Mouse (Mus musculus): ENCODE measurements around the gene Med20. TPM values are rescaled to one million over a fixed set of nuclear protein-coding genes. Genes with fewer than 3 reads are reported as not detected.

Gene Med20
- total and polyA plus RNA-seq, 3 experiments = 45.7 to 62.6 TPM; not detected in 1

DNA sequence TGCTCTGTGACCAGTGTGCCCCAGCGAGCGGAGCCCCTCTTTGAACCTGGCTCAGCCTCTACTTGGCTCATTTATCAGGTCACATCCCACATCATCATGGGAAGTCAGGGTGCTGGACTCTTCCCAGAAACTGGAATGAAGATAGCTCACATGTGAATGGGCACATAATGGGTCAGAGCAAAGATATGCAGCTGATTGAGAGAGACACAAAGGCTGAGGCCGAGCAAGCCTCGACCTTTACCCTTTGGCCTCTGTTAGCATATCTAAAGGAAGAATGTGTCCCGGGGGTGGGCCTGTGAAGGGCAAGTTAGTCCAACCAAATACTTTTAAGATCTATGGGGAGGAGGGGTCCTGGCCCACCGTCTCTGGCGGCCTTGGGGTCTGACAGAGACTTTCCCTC, 39.8 kb upstream of the Med20 start:
- H3K27ac ChIP-seq (ENCODE audit: control insufficient read depth, low read depth, low read length) = no peak overlapping the region
- no peak for DNase-seq (ENCODE audit: low read depth, low spot score)
- no peak overlapping the region for H3K4me3 ChIP-seq (ENCODE audit: control insufficient read depth in 1 of 2, insufficient read depth in 1 of 2, low read depth in 2 of 2, low read length in 2 of 2)
- TF ChIP-seq MYB (IDR thresholded peaks at IDR 0.05; ENCODE audit: low read depth, low read length) (no peak), HCFC1 (IDR thresholded peaks at IDR 0.05; ENCODE audit: low read depth, low read length) (no peak), BHLHE40 (IDR thresholded peaks at IDR 0.05; ENCODE audit: borderline replicate concordance, low read depth, low read length) (no peak), TCF12 (IDR thresholded peaks at IDR 0.05; ENCODE audit: low read depth, low read length) (no peak), EP300 (IDR thresholded peaks at IDR 0.05; ENCODE audit: low read depth in 1 of 2, low read length in 2 of 2) (no peak), SIN3A (IDR thresholded peaks at IDR 0.05; ENCODE audit: low read length) (no peak)
- H3K9me3 ChIP-seq (replicated peaks; ENCODE audit: insufficient read depth, low read length) = no peaks in the 10 kb centered on the region
- H3K36me3 ChIP-seq (ENCODE audit: control insufficient read depth in 1 of 2, insufficient read depth in 2 of 2, low read length in 2 of 2) = peaks cover 0 to 9% of the 10 kb centered on the region in 2 experiments; a peak in 2 of 4 replicates
- H3K27me3 ChIP-seq (ENCODE audit: control insufficient read depth in 1 of 2, insufficient read depth in 2 of 2, low read length in 2 of 2) = no peaks in the 10 kb centered on the region
- H3K4me1 ChIP-seq (ENCODE audit: control insufficient read depth in 1 of 2, insufficient read depth in 2 of 2, low read length in 2 of 2) = peaks cover 6 to 9% of the 10 kb centered on the region in 2 experiments
- H3K79me2 ChIP-seq (ENCODE audit: control insufficient read depth, insufficient read depth, low read length, poor library complexity) = no peaks in the 10 kb centered on the region
- no peak overlapping the region for H3K9ac ChIP-seq (ENCODE audit: control insufficient read depth, low read depth, low read length, poor library complexity, severe bottlenecking)

GRCm38 (mm10) chr17:47572436-47572835, 38.9 kb upstream of the Med20 start:
- Histone ChIP-seq H3K36me3 (ENCODE audit: control insufficient read depth in 1 of 2, insufficient read depth in 2 of 2, low read length in 2 of 2) (peaks cover 0 to 9% of the 10 kb centered on the region in 2 experiments; a peak in 2 of 4 replicates), H3K9ac (ENCODE audit: control insufficient read depth, low read depth, low read length, poor library complexity, severe bottlenecking) (no peak overlapping the region), H3K79me2 (ENCODE audit: control insufficient read depth, insufficient read depth, low read length, poor library complexity) (no peaks in the 10 kb centered on the region), H3K27me3 (ENCODE audit: control insufficient read depth in 1 of 2, insufficient read depth in 2 of 2, low read length in 2 of 2) (no peaks in the 10 kb centered on the region), H3K27ac (ENCODE audit: control insufficient read depth, low read depth, low read length) (no peak overlapping the region), H3K4me1 (ENCODE audit: control insufficient read depth in 1 of 2, insufficient read depth in 2 of 2, low read length in 2 of 2) (peaks cover 6 to 9% of the 10 kb centered on the region in 2 experiments), H3K9me3 (replicated peaks; ENCODE audit: insufficient read depth, low read length) (no peaks in the 10 kb centered on the region), H3K4me3 (ENCODE audit: control insufficient read depth in 1 of 2, insufficient read depth in 1 of 2, low read depth in 2 of 2, low read length in 2 of 2) (no peak overlapping the region)
- no peak for TF ChIP-seq USF1 (IDR thresholded peaks at IDR 0.05; ENCODE audit: low read depth, low read length)
- TF ChIP-seq NRF1 (IDR thresholded peaks at IDR 0.05; ENCODE audit: insufficient read depth, low read depth, low read length, poor library complexity, severe bottlenecking) = no peak
- TF ChIP-seq POLR2AphosphoS5 (IDR thresholded peaks at IDR 0.05; ENCODE audit: borderline replicate concordance, low read depth, low read length) = no peak
- TF ChIP-seq GABPA (IDR thresholded peaks at IDR 0.05; ENCODE audit: low read depth, low read length) = no peak
- no peak for TF ChIP-seq E2F4 (IDR thresholded peaks at IDR 0.05; ENCODE audit: borderline replicate concordance, low read depth, low read length)
- TF ChIP-seq ZMIZ1 (IDR thresholded peaks at IDR 0.05; ENCODE audit: low read depth, low read length) = no peak
- no peak for TF ChIP-seq ZKSCAN1 (IDR thresholded peaks at IDR 0.05; ENCODE audit: low read depth, low read length)
- DNase-seq (ENCODE audit: low read depth, low spot score) = no peak

GRCm38 (mm10) chr17:47574028-47574427, 37.4 kb upstream of the Med20 start:
- no peak for DNase-seq (ENCODE audit: low read depth, low spot score)
- H3K36me3 ChIP-seq (ENCODE audit: control insufficient read depth in 1 of 2, insufficient read depth in 2 of 2, low read length in 2 of 2) = no peaks in the 10 kb centered on the region
- H3K9ac ChIP-seq (ENCODE audit: control insufficient read depth, low read depth, low read length, poor library complexity, severe bottlenecking) = no peak overlapping the region
- H3K79me2 ChIP-seq (ENCODE audit: control insufficient read depth, insufficient read depth, low read length, poor library complexity) = no peaks in the 10 kb centered on the region
- peaks cover under 1% of the 10 kb centered on the region in 2 experiments for H3K4me1 ChIP-seq (ENCODE audit: control insufficient read depth in 1 of 2, insufficient read depth in 2 of 2, low read length in 2 of 2)
- no peaks in the 10 kb centered on the region for H3K27me3 ChIP-seq (ENCODE audit: control insufficient read depth in 1 of 2, insufficient read depth in 2 of 2, low read length in 2 of 2)
- TF ChIP-seq POLR2AphosphoS2 (IDR thresholded peaks at IDR 0.05; ENCODE audit: low read length) (no peak), UBTF (IDR thresholded peaks at IDR 0.05; ENCODE audit: borderline replicate concordance, insufficient read depth, low read depth, low read length) (no peak), JUND (IDR thresholded peaks at IDR 0.05; ENCODE audit: low read depth, low read length) (no peak)
- no peak overlapping the region for H3K27ac ChIP-seq (ENCODE audit: control insufficient read depth, low read depth, low read length)
- no peaks in the 10 kb centered on the region for H3K9me3 ChIP-seq (replicated peaks; ENCODE audit: insufficient read depth, low read length)
- H3K4me3 ChIP-seq (ENCODE audit: control insufficient read depth in 1 of 2, insufficient read depth in 1 of 2, low read depth in 2 of 2, low read length in 2 of 2) = no peak overlapping the region
